Comparison of ENCODE assay signal across 22 mouse cellular contexts in genomic region chr3:148575735-148576134, GRCm38 (mm10).
"Had no signal": no experiment of that assay in that cellular context is flagged by ENCODE, and none has a peak within 500 bp of the region (broad histone marks: within the 10 kb centered on the region; RNA-seq: fewer than 3 reads in every experiment).

No protein-coding gene starts in this region.

- H3K27ac ChIP-seq: layer of hippocampus, adult 2 months; limb, embryonic 10.5 days; limb, embryonic 13.5 days; liver, embryonic 12.5 days; liver, embryonic 15.5 days; lung, embryonic 15.5 days; midbrain, embryonic 13.5 days; neural tube, embryonic 12.5 days; neural tube, embryonic 15.5 days; stomach, embryonic 15.5 days had no signal

- H3K27me3 ChIP-seq: limb, embryonic 13.5 days; liver, embryonic 12.5 days; liver, embryonic 15.5 days; lung, embryonic 15.5 days; midbrain, embryonic 13.5 days; neural tube, embryonic 12.5 days; neural tube, embryonic 15.5 days; stomach, embryonic 15.5 days had no signal

- DNase-seq: kidney, adult 9 months; kidney, postnatal 14 days; layer of hippocampus, adult 9-11 months; liver; lung, adult 18-20 months; lung, postnatal 10 days; lung, postnatal 36 days; right cerebral cortex, adult 18-20 months; right cerebral cortex, postnatal 14 days; right cerebral cortex, postnatal 4 days; spleen, adult 18-20 months; thymus, postnatal 25 days had no signal

- H3K4me2 ChIP-seq: limb, embryonic 13.5 days; liver, embryonic 12.5 days; liver, embryonic 15.5 days; lung, embryonic 15.5 days; midbrain, embryonic 13.5 days; neural tube, embryonic 12.5 days; neural tube, embryonic 15.5 days; stomach, embryonic 15.5 days had no signal

- H3K9me3 ChIP-seq: limb, embryonic 10.5 days; limb, embryonic 13.5 days; liver, embryonic 12.5 days; liver, embryonic 15.5 days; lung, embryonic 15.5 days; midbrain, embryonic 13.5 days; neural tube, embryonic 12.5 days; neural tube, embryonic 15.5 days; stomach, embryonic 15.5 days had no signal

- H3K4me1 ChIP-seq: limb, embryonic 10.5 days; limb, embryonic 13.5 days; liver, embryonic 12.5 days; liver, embryonic 15.5 days; lung, embryonic 15.5 days; midbrain, embryonic 13.5 days; neural tube, embryonic 12.5 days; neural tube, embryonic 15.5 days; stomach, embryonic 15.5 days had no signal

- H3K36me3 ChIP-seq: limb, embryonic 10.5 days; limb, embryonic 13.5 days; liver, embryonic 12.5 days; liver, embryonic 15.5 days; lung, embryonic 15.5 days; midbrain, embryonic 13.5 days; neural tube, embryonic 12.5 days; neural tube, embryonic 15.5 days; stomach, embryonic 15.5 days had no signal

- H3K9ac ChIP-seq: limb, embryonic 13.5 days; liver, embryonic 12.5 days; liver, embryonic 15.5 days; lung, embryonic 15.5 days; midbrain, embryonic 13.5 days; neural tube, embryonic 12.5 days; neural tube, embryonic 15.5 days; stomach, embryonic 15.5 days had no signal

- ATAC-seq: liver, embryonic 12.5 days; midbrain, embryonic 13.5 days had no signal

- H3K4me3 ChIP-seq: layer of hippocampus, adult 2 months; limb, embryonic 10.5 days; limb, embryonic 13.5 days; liver, embryonic 12.5 days; liver, embryonic 15.5 days; lung, embryonic 15.5 days; midbrain, embryonic 13.5 days; neural tube, embryonic 12.5 days; neural tube, embryonic 15.5 days; stomach, embryonic 15.5 days had no signal
